Mouse (Mus musculus) spleen, adult 2 months (tissue): ENCODE measurements at regions not wholly inside any gene's neighbourhood (a gene's known extent, or its start where the extent isn't known, plus 50 kb on each side); places are given as distances from the start of the nearest gene placed in this dataset.

Source experiments
- CTCF ChIP-seq: fragments of 200-500 bp; IDR thresholded peaks from 2 replicates; pipeline ENCODE4 v1.5.1; 2011; ENCODE audit warnings: mild to moderate bottlenecking, inconsistent platforms; ENCODE audit not compliant: insufficient read depth, insufficient read length, insufficient replicate concordance; ENCODE audit errors: extremely low read depth
- POLR2A ChIP-seq: fragments of 200-500 bp; IDR thresholded peaks from 2 replicates; pipeline ENCODE4 v1.6.1; 2011; ENCODE audit warnings: low read depth, low read length, inconsistent platforms

- TF ChIP-seq CTCF (no peak), POLR2A (no peak)
Observed at GRCm38 (mm10) chr10:7298377-7298776, 86.3 kb upstream of the Cnksr3 start.
